Mouse (Mus musculus): ENCODE results near the gene Dbi. TPM values are rescaled to one million over a fixed set of nuclear protein-coding genes. Genes with fewer than 3 reads are reported as not detected.

Dbi gene
- polyA plus RNA-seq, 1 experiment, result 137 TPM

DNA sequence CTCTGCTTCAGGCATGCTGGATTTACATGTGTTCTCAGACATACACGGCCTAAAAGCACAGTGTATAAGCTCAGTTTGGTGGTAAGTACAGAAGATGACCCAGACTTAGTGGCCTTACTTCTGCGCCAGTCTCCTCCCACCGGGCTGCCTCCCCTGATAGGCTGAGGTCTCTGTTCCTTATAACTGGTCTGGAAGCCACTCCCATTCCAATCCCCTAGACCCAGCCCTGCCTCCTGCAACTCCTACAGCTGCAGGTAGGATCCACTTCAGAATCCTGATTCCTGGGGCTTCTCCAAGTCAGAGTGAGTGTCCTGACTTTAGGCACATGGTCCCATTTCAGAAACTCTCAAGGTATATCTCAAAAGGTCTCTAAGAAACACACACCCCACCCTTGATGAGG lies 35.2 kb downstream of the Dbi start:
- H3K4me3 ChIP-seq (replicated peaks; ENCODE audit: control insufficient read depth, low read depth, low read length), result no peak overlapping the region
- no peak for TF ChIP-seq POLR2A (IDR thresholded peaks at IDR 0.05; ENCODE audit: borderline replicate concordance, control insufficient read depth, low read depth, low read length)
- TF ChIP-seq CTCF (IDR thresholded peaks at IDR 0.05; ENCODE audit: control insufficient read depth, insufficient read depth, low read length), result no peak
- 75% methylated on average over 3 of the region's 3 CpGs for WGBS
- no peak overlapping the region for H3K27ac ChIP-seq (ENCODE audit: control insufficient read depth, insufficient read depth, low read depth, low read length, poor library complexity)
- no peaks in the 10 kb centered on the region; the same call in 1 of the 2 replicates for H3K4me1 ChIP-seq (ENCODE audit: control insufficient read depth, insufficient read depth, low read length)

DNA sequence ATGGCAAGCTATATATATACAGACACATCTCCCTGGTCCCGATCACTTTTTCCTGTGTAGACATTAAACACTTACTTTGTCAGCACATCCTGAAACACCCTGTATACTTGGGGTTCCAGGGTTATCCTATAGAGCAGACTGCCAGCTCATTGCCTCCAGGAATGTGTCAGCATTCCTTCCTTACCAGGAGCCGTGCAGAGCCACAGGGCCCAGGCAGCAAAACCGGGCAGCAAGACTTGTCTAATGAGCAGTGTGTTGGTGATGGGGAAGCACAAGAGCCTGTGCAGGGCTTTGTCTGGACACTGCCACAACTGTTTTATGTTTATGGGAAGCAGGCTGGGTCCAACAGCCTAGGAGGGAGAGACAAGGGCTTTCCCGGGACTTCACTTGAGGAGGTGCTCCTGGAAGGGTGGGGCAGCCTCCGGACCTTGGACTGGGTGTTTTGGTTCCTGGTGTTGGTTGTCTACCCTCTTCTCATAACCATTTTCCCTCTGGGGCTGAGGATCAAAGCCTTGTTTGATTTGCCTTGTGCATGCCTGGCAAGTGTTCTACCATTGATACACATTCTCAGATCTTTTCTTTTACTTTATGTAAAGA lies 36.9 kb downstream of the Dbi start:
- Histone ChIP-seq H3K4me3 (replicated peaks; ENCODE audit: control insufficient read depth, low read depth, low read length) (no peak overlapping the region), H3K27ac (ENCODE audit: control insufficient read depth, insufficient read depth, low read depth, low read length, poor library complexity) (no peak overlapping the region), H3K4me1 (ENCODE audit: control insufficient read depth, insufficient read depth, low read length) (no peaks in the 10 kb centered on the region)
- WGBS, result 75% methylated on average over 5 of the region's 5 CpGs
- TF ChIP-seq CTCF (IDR thresholded peaks at IDR 0.05; ENCODE audit: control insufficient read depth, insufficient read depth, low read length) (no peak), POLR2A (IDR thresholded peaks at IDR 0.05; ENCODE audit: borderline replicate concordance, control insufficient read depth, low read depth, low read length) (no peak)

DNA sequence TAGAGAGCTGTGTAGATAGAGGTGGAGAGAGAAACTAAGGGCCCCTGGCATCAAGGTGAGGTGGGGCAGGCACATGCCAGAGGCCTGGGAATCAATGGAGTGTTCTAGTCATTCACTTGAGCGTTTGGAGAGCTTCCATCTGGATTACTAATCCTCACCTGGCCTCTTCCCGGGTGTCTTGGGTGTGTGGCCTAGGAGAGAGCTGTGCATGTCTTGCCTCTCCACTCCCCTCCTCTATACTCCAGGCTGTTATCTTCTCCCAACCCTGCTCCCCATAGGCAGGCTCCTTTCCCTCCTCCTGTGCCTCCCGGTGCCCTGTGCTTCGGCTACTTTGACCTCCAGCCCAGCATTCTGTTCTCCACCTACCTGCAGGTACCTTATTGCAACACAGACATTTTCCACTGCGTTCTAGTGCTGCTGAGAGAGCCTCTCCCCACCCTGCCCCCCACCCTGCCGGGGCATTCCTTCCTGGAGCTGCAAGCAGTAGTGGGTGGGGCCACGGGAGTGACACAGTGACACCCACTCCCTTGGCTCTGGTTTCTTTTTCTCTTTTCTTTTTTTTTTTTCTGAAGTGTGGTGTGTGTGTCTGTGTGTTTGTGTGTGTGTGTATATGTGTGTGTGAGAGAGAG lies 37.8 kb downstream of the Dbi start:
- H3K27ac ChIP-seq (ENCODE audit: control insufficient read depth, insufficient read depth, low read depth, low read length, poor library complexity), result no peak overlapping the region
- no peak for TF ChIP-seq POLR2A (IDR thresholded peaks at IDR 0.05; ENCODE audit: borderline replicate concordance, control insufficient read depth, low read depth, low read length)
- no peak for TF ChIP-seq CTCF (IDR thresholded peaks at IDR 0.05; ENCODE audit: control insufficient read depth, insufficient read depth, low read length)
- no peak overlapping the region for H3K4me3 ChIP-seq (replicated peaks; ENCODE audit: control insufficient read depth, low read depth, low read length)
- H3K4me1 ChIP-seq (ENCODE audit: control insufficient read depth, insufficient read depth, low read length), result no peaks in the 10 kb centered on the region
- WGBS, result 52% methylated on average over 7 of the region's 7 CpGs

DNA sequence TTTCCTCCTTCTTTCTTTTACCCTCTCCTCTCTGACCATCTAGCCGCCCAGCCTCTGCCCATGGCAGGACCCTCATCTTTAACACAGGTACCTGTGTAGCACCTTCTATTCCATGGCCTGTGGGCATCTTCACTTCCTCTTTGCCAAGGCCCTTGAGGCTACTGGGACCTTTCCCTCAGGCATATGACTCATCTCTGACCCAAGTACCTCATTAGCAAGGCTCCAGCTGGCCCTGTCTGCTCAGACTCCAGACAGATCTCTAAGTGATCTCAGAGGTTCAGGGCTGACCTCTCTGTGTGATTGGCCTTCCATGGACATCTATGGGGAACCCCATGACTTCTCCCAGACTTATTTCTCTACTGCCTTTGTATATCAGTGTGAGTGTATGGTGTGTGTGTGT lies 40.2 kb downstream of the Dbi start:
- H3K4me3 ChIP-seq (replicated peaks; ENCODE audit: control insufficient read depth, low read depth, low read length), result no peak overlapping the region
- TF ChIP-seq POLR2A (IDR thresholded peaks at IDR 0.05; ENCODE audit: borderline replicate concordance, control insufficient read depth, low read depth, low read length), result no peak
- no peak for TF ChIP-seq CTCF (IDR thresholded peaks at IDR 0.05; ENCODE audit: control insufficient read depth, insufficient read depth, low read length)
- WGBS, result 79% methylated on average over 1 of the region's 1 CpGs
- H3K4me1 ChIP-seq (ENCODE audit: control insufficient read depth, insufficient read depth, low read length), result no peaks in the 10 kb centered on the region
- no peak overlapping the region for H3K27ac ChIP-seq (ENCODE audit: control insufficient read depth, insufficient read depth, low read depth, low read length, poor library complexity)

GRCm38 (mm10) chr1:120077746-120078410 lies 43.0 kb downstream of the Dbi start:
- Histone ChIP-seq H3K4me1 (ENCODE audit: control insufficient read depth, insufficient read depth, low read length) (peaks cover 2% of the 10 kb centered on the region; the same call in 1 of the 2 replicates), H3K27ac (ENCODE audit: control insufficient read depth, insufficient read depth, low read depth, low read length, poor library complexity) (no peak overlapping the region), H3K4me3 (replicated peaks; ENCODE audit: control insufficient read depth, low read depth, low read length) (no peak overlapping the region)
- 70% methylated on average over 9 of the region's 9 CpGs for WGBS
- TF ChIP-seq POLR2A (IDR thresholded peaks at IDR 0.05; ENCODE audit: borderline replicate concordance, control insufficient read depth, low read depth, low read length) (no peak), CTCF (IDR thresholded peaks at IDR 0.05; ENCODE audit: control insufficient read depth, insufficient read depth, low read length) (no peak)

GRCm38 (mm10) chr1:120075507-120075906 lies 45.4 kb downstream of the Dbi start:
- Histone ChIP-seq H3K4me3 (replicated peaks; ENCODE audit: control insufficient read depth, low read depth, low read length) (no peak overlapping the region), H3K27ac (ENCODE audit: control insufficient read depth, insufficient read depth, low read depth, low read length, poor library complexity) (no peak overlapping the region), H3K4me1 (ENCODE audit: control insufficient read depth, insufficient read depth, low read length) (peaks cover 2% of the 10 kb centered on the region; the same call in 1 of the 2 replicates)
- 17% methylated on average over 5 of the region's 5 CpGs for WGBS
- TF ChIP-seq POLR2A (IDR thresholded peaks at IDR 0.05; ENCODE audit: borderline replicate concordance, control insufficient read depth, low read depth, low read length) (no peak), CTCF (IDR thresholded peaks at IDR 0.05; ENCODE audit: control insufficient read depth, insufficient read depth, low read length) (no peak)

DNA sequence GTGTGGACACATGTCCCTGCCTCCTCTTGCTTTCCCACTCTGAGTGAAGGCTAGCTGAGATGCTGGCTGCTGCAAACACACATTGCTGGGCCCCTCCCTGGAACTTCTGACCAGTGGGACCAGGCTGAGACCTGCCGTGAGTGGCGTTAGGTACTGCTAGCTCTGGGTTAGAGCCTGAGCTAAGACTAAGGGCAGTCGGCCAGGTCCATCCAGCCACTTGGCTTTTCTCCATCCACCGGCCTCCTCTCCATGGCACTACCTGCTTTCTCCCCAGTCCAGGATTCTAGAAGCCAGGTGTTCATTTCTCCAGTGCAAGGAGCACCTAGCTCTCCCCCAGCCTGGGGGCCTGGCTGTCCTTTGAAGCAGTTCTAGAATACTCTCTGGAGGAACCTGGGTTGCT lies 45.9 kb downstream of the Dbi start:
- H3K4me3 ChIP-seq (replicated peaks; ENCODE audit: control insufficient read depth, low read depth, low read length), result no peak overlapping the region
- 72% methylated on average over 4 of the region's 4 CpGs for WGBS
- H3K27ac ChIP-seq (ENCODE audit: control insufficient read depth, insufficient read depth, low read depth, low read length, poor library complexity), result 0 out of 2 replicates have a peak overlapping the region, but pooled peaks have one; percentile 22
- TF ChIP-seq CTCF (IDR thresholded peaks at IDR 0.05; ENCODE audit: control insufficient read depth, insufficient read depth, low read length) (no peak), POLR2A (IDR thresholded peaks at IDR 0.05; ENCODE audit: borderline replicate concordance, control insufficient read depth, low read depth, low read length) (no peak)
- peaks cover 2% of the 10 kb centered on the region; the same call in 1 of the 2 replicates for H3K4me1 ChIP-seq (ENCODE audit: control insufficient read depth, insufficient read depth, low read length)

DNA sequence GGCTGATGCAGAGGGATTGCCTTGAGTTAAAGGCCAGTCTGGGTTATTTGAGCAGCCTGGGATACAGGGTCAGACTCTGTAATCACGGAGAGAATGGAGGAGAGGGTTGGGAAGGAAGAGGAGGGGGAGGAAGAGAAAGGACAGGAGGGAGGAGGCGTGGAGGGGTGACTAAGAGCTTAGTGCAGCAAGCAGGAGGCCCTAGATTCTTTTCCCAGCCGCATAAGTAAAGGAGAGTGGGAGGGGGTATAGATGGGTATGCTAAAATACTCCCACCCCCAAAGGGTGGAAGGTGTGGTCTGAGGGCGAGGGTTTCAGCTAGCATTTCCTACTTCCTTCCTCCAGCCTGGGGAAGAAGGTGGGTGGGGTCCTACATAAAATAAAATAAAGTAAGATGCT lies 46.6 kb downstream of the Dbi start:
- WGBS, result 29% methylated on average over 4 of the region's 4 CpGs
- Histone ChIP-seq H3K4me1 (ENCODE audit: control insufficient read depth, insufficient read depth, low read length) (peaks cover 2% of the 10 kb centered on the region; the same call in 1 of the 2 replicates), H3K27ac (ENCODE audit: control insufficient read depth, insufficient read depth, low read depth, low read length, poor library complexity) (no peak overlapping the region), H3K4me3 (replicated peaks; ENCODE audit: control insufficient read depth, low read depth, low read length) (no peak overlapping the region)
- TF ChIP-seq CTCF (IDR thresholded peaks at IDR 0.05; ENCODE audit: control insufficient read depth, insufficient read depth, low read length) (no peak), POLR2A (IDR thresholded peaks at IDR 0.05; ENCODE audit: borderline replicate concordance, control insufficient read depth, low read depth, low read length) (no peak)
